Mouse (Mus musculus): ENCODE data around the gene Reg1.
"Not testable (repeated sequence)": the region's sequence is repeated elsewhere in the genome, so short reads cannot be mapped to it uniquely, and the experiment has no call there.

Gene Reg1

DNA sequence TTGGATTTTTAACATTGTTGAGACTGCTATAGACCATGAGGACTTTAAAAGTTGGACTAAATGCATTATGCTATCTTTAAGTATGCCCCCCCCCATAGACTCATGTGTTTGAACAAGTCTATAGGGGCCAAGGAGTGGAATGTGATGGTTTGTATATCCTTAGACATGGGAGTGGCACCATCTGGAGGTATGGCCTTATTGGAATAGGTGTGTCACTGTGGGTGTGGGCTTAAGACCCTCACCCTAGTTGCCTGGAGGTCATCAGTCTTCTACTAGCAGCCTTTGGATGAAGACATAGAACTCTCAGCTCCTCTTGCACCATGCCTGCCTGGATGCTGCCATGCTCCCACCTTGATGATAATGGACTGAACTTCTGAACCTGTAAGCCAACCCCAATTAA lies at the start of gene Reg1:
TSS of gene Reg1 (plus strand) at position 301 of the 400 bp plus-strand sequence.
- DNase-seq (ENCODE audit: low spot score), result not testable (repeated sequence)

DNA sequence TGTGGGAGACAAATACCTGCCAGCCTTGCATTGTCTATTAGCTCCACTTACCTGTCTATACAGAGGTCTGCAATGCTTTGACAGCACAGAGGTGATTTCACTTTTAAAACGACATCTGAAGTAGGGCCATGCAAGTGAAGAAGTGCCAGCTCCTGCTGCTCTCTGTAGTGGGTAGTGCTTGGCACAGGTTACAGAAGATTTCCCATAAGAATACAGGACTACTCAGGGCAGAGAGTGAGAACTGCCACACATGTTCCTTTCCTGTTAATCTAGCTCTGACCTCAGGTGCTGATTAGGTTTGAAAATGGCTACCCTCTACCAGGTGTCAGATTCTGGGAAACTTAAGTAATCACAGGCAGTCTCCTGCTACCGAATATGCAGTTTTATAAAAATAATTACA lies 43.7 kb upstream of the Reg1 start, which contains the start of gene Reg3d:
TSS of gene Reg3d (minus strand) at position 101 of the 400 bp plus-strand sequence.
- no peak for DNase-seq (ENCODE audit: low spot score)

DNA sequence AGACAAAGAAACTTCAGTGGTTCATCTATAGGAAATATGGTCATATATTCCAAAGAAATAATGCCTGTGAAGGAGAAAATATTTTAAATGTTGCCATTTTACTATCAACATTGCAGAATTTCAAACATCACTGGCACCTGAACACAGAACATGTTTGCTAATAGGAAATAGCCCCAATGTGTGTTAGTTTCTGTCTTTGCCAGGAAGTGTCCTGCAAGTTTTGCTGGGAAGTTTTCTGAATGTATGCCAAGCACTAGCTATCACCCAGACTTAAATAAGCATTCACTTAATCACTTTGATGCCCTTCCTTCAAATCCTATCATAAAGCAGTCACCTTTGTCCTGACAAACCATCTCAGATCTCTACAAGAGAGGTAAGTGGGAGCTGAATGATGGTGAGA lies 42.1 kb upstream of the Reg1 start, which contains the start of gene Reg3a:
TSS of gene Reg3a (plus strand) at position 301 of the 400 bp plus-strand sequence.
- DNase-seq (ENCODE audit: low spot score), result no peak

DNA sequence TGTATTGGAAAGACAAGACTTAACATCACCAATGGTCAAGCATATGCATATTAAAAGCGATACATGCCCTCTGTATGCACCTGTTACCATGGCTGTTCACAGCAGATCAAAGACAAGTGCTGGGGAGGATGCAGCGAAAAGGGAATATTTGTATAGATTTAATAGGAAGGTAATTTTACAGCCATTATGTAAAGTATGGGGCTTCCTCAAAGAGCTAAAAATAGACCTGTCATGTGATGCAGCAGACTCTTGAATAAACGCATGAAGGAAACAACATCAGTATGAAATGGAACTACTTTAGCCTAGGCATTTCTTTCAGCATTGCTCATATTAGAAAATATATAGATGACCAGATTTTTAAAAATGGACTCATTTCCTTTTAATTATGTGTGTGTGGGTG lies 36.9 kb upstream of the Reg1 start:
- no peak for DNase-seq (ENCODE audit: low spot score)

DNA sequence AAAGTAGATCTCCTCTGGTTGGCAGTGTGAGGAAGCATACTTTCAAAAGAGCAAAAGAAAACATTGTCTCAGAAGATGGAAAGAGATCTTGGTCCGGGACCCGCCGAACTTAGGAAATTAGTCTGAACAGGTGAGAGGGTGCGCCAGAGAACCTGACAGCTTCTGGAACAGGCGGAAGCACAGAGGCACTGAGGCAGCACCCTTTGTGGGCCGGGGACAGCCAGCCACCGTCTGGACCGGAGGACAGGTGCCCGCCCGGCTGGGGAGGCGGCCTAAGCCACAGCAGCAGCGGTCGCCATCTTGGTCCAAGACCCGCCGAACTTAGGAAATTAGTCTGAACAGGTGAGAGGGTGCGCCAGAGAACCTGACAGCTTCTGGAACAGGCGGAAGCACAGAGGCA lies 27.2 kb upstream of the Reg1 start, which contains the start of gene Reg2:
TSS of gene Reg2 (plus strand) at position 301 of the 400 bp plus-strand sequence.
- not testable (repeated sequence) for DNase-seq (ENCODE audit: low spot score)

DNA sequence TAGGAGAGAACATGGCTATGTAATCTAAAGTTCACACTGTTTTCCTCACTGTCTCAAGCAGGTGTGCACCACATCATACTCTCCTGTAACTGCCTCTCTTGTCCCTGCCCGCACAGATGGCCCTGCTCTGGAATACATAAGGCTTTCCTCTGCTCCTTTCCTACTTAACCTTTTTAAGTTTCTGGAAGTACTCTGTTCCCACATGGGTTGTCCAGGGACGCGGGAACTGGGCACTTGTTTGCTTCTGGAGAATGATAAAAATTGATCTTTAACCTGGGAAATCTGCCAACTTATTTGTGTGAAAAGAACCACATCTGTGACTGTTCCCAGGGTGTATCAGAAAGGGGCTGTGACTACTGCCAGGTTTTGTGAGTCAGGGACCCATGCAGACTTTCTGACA lies 3.0 kb downstream of the Reg1 start:
- no peak for DNase-seq (ENCODE audit: low spot score)

DNA sequence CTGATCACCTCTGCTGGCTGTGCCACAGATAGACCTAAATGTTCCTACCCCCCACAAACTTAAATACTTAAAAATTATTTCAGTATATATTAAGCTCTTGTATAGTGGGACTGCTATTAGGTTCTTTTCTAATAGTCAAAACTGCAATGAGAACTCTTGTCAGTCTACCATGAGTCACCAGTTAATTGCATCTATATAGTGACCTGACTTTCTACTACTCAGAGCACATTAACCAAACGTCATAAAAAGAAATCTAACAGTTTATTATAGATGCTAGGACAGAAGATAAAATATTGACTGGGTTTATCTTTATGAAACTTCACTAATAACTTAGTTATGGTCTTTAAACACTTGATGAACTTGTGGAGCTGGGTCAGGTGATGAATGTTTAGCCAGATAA lies 24.7 kb downstream of the Reg1 start:
- DNase-seq (ENCODE audit: low spot score), result no peak

DNA sequence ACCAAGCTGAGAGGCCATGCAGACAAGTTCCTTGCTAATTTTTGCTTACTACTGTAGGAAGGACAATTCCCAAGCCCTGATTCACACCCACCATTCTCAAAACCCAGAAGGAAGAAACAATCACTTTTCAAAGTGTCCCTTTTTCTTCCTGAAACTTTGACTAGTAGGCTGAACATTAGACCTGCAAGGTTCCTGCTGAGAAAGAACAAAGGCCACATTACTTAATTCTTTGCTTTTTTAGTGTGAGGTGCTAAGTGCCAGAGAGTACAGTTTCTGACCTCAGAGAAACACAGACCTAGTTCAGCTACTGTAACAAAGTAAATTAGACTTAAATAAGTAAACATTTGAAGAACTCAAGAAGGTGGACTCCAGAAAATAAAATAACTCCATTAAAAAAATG lies 25.9 kb downstream of the Reg1 start:
- DNase-seq (ENCODE audit: low spot score), result no peak

DNA sequence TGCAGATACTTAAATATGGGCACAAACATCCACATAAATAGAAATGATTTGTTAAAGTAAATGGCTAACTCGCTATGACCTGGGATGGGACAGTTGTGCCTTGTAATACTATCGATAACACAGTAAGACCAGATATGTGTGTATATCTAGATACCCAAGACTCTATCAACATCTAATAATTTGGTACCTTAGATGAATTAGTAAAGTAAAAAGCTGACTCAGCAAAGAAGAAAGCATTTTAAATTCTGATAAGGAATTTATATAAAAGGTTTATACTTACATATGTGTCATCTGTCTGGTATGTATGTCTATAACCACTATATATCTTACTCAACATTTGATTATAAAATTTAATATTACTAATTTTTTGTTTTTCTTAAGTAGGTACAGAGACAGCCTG lies 30.3 kb downstream of the Reg1 start:
- DNase-seq (ENCODE audit: low spot score), result no peak

DNA sequence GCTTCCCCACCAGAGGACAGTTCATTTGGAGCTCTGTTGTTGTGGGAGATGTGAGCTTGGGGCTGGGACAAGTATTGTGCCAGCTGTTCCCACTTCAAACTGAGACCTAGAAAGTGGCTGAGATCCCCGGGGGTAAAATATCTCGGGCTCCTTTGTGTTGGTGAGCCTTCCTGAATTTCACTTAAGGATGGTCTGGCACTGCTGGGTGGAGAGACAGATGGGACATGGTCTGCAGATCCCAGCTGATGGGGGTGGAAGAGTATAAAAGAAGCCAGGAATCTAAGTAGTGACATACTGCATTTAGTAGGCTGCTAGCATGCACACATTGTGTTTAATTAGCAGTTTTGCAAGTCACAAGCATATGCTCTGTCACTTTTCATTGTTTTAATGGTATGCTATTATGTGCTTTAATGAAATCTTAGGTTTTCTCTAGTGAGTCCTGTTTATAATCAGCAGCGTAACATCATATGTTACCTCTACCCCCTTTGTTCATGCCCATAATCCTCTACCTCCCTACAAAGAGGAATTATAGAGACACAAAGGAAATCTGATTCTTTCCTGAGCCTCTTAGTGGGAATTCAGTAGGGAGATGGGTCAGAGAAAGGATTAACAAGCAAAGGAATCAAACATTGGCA lies 37.8 kb downstream of the Reg1 start:
- DNase-seq (ENCODE audit: low spot score), result no peak

DNA sequence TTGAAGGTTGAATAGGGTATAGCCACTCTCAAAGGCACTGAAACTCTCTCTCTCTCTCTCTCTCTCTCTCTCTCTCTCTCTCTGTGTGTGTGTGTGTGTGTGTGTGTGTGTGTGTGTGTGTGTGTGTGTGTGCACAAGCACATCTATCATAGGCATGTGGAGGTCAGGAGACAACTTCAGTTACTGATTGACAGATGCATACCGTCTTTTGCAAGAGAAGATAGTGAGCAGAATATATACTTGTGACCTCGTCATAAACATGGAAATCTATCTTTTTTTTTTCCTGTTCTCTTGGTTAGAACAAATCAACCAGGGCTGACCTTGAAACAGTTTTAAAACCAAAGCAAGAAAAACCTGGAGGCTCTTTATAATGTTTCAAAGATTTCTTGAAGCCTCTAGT lies 39.8 kb downstream of the Reg1 start:
- DNase-seq (ENCODE audit: low spot score), result no peak

DNA sequence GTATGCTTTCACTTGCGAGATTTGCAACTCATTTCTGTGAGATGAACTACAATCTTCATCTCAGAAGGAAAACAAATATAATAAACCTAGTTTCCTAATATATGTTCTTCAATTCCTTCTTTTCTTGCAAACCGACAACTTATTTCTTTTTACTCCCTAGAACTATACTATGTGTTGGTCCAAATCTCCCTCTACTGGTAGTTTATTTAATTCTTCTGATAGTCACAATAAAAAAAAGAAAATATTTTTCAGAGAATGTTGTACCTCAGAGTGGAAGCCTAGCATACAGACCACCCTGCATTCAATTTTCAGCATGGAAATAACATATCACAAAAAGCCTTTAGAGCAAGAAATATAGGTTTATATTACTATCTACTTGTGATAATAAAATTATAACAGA lies 40.8 kb downstream of the Reg1 start:
- DNase-seq (ENCODE audit: low spot score), result no peak

DNA sequence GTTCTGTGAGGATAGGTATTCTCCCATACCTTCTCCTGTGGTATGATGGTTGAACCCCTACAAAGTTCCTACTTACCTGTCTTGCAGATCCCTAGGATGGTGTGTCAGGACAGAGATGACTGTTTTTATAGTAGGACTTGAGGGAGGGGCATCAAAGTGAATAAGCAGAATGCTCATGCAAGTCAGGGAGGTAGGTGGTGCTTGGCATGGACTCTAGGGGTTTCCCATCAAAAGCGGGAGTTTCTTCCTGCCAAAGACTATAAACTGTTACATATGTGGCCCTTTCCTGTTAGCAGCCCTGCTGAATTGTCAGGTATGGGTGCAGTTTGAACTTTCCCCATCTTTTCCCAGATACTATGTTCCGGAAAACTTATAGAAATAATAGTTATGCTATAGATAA lies 46.3 kb downstream of the Reg1 start, which contains the start of gene Reg3g:
TSS of gene Reg3g (minus strand) at position 101 of the 400 bp plus-strand sequence.
- no peak for DNase-seq (ENCODE audit: low spot score)

DNA sequence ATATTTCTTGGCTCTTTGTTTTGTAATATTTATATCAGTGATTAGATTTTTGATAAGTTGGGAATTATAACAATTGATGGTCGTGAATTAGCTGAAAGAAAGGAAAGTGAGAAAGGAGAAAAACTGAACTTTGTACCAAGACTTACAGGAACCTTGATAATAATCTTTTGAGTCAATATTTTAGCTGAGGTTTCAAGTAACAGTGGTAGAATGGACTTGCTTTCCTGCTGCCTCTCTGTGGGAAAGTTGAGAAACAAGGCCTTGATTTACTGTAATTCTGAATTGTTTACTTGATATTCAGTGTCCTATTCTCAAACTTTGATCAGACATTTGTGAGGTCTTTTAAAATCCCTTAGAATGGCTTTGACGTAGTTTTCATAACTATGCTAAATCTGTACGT lies 46.8 kb downstream of the Reg1 start:
- DNase-seq (ENCODE audit: low spot score), result no peak
